Mouse (Mus musculus): ENCODE results near the gene Supt20.
A peak's percentile ranks its signal among the peaks of the same experiment; 100 is the strongest.
"Not testable (repeated sequence)": the region's sequence is repeated elsewhere in the genome, so short reads cannot be mapped to it uniquely, and the experiment has no call there.

The Supt20 gene

DNA sequence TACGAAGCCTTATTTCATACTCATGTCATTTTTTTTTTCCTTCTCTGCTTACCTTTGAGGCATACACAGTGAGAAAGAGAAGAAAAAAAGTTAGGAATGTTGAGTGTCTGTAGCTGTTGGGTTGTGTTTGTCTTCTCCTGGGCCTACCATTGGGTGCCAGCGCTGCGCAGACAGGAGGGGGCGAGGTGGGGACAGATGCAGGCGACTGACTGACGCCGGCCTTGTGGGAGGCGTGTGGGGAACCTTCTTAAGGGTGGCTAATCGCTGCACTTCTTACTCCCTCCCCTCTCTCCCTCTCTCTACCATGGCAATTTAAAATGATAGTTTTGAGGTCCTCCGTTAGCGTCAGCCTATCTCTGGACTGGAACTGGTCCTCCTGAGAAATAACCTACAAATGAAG, 63.5 kb downstream of the Supt20 start:
- peak; percentile 46 for DNase-seq (ENCODE audit: low spot score)

DNA sequence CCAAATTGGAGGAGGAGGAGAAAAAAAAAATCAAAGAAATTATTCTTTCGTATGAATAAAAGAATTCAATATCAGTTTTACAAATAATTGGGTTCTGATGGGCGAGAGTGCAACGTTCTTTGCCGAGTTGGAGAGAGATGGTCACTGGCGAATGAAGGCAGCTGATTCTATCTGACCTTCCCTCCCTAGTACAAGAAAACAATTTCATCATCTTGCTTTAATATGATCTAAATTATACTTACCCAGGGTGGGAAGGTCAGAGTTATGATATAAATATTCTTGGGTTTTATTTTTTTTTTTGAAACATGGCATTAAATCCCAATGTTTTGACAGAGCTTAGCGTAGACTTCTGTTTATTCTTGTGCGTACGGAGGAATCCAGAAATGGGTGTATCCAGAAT, 64.8 kb downstream of the Supt20 start:
- DNase-seq (ENCODE audit: low spot score): no peak

DNA sequence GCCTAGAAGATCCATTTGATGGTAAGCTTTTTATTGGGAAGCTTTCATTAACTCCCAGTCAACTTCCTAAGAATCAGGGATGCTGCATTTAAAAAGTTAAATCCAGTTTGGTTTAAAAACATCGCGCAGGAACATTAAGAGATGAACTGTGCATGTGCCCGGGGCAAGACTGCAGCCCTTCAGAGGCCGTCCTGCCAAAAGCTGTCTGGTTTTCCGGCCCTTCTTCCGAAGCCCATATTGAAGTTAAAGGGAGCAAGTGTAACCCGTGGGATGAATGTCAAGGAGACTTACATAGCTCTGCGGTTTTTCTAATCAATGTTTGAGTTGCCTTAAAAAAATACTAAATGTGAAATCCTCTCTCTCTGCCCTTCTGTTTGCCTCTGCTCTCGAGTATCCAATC, 66.6 kb downstream of the Supt20 start:
- DNase-seq (ENCODE audit: low spot score): no peak

DNA sequence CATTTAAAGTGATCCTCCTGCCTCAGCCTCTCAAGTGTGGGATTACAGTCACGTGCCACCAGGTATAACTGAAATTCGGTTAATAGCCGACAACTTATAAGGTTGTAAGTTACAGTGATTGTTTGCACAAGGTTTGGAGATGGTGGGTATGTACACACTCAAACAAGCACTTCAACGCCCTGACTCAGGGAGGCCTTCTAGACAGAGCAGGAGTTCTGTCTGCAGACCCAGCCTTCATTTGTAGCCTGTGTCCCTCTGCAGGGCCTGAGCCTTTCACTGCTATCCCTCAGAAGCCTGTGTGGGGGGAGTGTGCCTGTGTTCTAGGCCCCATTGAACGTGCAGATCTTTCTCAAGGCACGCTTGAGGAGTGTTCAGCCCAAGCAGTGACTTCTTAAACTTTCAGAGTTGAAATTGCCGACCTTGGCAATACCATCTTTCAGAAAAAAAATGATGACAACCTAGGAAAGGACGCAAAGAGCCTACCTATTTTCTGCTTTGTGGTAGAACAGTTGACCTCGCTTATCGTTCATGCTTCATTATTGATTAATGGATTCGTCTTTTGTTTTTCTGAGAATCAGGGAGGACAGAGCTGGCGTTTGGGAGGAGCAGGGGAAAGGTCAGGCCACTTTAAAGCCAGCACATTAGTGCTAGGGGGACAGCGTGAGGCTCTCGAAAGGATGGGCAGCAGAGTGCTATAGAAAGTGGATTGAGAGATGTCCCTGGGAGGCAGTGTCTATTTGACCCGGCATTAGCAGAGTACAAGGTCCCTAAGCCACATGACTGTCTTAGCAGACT, 67.9 kb downstream of the Supt20 start:
- DNase-seq (ENCODE audit: low spot score): no peak

DNA sequence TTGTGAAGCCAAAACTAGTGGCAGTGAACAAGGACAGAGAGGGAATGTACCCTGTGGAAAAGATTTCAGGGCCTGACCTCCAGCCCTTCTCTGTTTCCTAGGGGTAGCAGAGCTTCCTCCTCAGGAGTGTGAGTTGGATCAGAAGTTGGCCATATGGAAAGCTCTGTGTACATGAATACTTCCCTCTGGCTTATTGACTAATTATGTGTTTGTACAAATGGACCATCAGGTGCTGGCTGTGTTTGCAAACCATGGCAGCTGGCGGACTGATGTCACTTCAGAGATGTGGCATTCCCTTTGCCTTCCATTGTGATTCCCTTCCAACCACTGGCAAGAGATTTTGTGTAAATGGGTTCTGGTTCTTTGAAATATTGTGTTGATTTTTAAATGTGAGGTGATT, 68.7 kb downstream of the Supt20 start:
- no peak for DNase-seq (ENCODE audit: low spot score)

DNA sequence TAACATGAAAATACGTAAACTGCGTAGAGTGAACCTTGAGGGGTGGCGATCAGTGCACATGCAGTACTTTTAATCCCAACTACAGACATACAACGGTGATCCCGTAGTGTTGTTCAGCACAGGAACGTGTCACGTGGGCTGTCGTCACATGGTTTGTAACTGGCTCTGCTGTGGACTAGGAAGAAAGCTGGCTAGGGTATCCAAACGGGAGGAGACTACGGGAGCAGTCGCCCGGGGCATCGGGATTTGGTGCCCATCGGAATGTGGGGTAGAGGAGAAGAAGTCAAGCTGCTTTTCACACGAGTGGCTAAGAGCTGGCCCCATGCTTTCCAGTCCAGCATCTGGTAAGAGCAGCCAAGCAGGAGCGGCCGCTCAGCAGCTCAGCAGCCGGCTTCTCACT, 71.8 kb downstream of the Supt20 start:
- DNase-seq (ENCODE audit: low spot score): peak; percentile 36

DNA sequence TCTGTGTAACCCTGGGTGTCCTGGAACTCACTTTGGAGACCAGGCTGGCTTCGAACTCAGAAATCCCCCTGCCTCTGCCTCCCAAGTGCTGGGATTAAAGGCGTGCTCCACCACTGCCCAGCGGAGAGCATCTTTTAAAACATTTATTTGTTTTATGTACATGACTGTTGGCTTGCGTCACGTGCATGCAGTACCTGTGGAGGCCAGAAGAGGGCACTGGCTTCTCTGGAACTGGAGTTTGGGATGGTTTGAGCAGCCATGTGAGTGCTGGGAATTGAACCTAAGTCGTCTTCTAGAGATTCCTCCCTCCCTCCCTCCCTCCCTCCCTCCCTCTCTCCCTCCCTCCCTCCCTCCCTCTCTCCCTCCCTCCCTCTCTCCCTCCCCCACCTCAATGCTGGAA, 72.9 kb downstream of the Supt20 start:
- DNase-seq (ENCODE audit: low spot score): not testable (repeated sequence)

DNA sequence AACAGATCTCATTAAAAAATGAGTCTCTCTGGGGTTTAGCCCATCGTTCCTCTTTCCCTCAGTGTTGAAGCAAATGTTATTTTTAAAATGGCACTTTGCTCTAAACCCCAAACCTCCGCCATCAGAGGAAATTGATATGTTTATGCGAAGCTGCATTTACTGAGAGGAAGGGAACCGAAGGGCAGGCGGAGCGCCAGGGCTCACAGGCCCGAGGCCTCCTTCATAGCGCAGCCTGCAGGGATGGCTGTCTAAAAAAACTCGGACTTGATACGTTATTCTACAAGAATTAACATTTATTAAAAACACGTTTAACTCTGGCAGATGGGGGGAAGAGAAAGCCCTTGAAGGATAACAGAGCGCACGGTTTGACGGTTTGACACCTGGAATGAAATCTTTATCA, 73.4 kb downstream of the Supt20 start:
- DNase-seq (ENCODE audit: low spot score): no peak

DNA sequence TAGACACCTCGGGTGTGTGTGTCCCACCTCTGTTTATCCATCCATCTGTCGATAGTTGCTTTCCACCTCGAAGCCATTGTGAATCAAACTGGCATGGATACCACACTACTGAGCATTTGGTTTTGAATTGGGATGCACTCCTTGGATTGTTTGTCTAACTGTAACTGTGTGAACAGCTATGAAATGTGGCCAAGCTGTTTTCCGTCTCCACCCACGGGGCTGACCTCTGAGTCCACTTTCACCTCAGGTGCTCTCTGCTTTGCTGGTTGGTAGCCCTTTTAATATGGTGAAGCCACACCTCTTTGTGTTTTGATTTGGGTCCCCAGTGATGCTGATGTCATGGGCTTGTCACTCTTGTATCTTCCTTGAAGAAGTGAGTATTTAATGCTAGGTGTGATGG, 74.2 kb downstream of the Supt20 start:
- no peak for DNase-seq (ENCODE audit: low spot score)

DNA sequence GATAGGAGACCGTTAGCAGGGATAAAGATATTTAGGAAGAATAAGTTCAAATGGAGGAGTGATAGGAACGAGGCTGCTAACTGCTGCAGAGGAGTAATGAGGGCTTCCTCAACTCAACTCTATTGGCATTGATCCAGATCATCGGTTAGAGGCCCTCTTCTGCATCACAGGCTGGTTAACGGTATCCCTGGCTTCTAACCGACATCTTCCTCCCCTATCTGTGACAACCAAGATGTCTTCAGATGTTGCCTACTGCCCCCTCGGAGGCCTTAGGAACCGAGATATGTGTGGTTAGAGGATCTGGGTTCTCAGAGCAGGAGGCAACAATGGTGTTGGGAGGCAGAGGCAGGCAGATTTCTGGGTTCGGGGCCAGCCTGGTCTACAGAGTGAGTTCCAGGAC, 76.0 kb downstream of the Supt20 start:
- DNase-seq (ENCODE audit: low spot score): no peak

DNA sequence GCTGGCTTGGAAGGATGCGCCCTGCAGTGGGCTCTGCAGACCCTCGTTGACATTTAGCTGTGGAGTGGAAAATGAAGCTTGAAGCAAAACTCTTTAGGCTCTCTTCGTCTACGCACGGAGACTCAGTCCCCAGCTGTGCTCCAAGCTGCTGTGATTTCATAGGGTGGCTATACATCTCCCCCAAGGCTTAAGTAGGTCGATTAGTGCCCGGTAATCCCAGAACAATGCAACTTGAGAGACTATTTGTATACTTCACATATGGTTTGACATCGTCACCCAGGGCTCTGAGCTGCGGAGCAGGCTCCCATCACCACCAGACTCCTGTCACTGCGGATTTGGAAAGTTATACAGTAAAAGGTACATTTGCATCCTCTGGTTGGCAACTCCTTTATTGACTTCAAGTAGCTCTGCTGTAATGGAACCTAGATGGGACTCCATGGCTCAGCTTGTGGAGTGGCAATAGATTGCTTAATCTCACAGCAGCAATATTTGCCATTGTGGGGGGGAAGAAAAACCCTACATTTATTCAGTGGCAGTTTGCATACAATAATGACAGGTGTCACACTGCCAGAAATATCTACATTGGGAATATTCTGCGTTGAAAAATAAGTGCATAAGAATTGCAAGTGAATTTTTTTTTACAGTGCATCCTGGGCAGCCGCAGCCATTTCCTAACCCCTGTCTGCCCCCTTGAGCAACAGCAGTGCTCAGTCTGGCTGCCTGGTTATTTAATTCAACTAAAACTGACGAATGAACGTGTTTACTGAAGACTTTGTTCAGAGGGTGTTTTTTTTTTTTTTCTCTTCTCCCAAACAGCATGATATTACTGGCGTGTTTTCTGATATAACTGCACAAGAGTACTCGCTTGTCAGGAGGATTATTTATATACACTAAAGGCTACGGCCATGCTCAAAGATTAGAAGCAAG, 77.0 kb downstream of the Supt20 start:
- no peak for DNase-seq (ENCODE audit: low spot score)

DNA sequence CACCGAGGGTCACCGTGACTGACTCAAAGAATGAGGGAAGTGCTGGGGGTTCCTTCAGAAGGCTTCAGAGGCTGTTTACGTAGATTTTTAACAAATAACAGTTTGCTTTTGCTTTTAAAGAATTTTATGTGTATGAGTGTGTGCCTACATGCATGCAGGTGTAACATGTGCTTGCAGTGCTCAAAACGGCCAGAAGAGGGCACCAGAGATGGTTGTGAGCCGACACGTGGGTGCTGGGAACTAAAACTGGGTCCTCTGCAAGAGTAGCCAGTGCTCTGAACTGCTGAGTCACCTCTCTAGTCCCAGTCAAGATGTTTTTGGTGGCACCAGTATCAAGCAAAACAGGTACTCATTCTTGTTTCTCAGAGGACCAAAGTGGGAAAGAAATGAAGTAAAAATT, 81.0 kb downstream of the Supt20 start:
- no peak for DNase-seq (ENCODE audit: low spot score)

DNA sequence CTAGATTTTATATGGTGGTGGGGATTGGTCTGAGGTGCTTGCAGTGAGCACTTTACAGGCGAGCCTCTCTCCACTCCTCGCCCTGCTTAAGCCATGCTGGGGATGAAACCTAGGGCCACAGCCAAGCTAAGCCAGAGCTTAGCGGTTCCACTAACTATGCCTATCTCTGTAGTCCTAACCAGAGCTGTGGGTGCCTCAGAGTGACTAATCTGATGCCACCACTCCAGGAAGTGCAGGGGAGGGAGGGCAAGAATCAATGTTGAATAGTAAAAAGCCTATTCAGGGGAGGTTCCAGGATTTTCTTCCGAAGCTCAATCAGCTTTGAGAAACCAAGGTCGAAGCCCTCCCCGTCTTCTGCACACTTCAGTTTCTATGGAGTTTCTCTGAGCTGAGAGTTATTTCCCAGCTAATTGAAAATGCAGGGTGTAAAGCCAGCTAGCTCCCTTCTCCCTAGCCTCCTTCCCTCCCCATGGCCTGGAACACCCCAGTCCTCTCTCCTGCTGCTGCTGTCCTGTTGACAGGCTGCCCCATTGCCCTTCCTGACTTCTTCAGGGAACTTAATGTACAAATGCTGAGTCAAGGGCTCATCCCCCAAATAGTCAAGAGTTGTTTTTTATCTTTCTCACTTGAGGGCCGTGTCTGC, 83.5 kb downstream of the Supt20 start:
- no peak for DNase-seq (ENCODE audit: low spot score)
